Mouse (Mus musculus): Measurements from ENCODE around the gene Tdgf1.

DNA sequence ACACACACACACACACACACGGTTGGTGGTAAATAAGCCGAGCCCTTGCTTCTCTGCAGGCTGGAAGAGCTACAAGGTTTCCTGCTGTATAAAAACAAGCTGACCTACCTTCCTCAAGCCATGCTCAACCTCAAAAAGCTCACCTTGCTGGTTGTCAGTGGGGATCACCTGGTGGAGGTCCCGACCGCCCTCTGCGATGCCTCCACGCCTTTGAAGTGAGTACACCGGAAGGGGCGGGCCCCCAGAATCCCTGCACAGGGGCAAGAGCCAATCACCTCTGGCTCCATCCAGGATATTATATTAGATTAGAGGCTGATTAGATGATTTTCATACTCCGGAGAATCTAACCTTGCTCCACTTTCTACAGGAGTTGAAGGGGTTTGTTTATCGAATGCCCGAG, 33.5 kb upstream of the Tdgf1 start:
- no peak for TF ChIP-seq POLR2A (IDR thresholded peaks at IDR 0.05; ENCODE audit: borderline replicate concordance, low read depth, low read length)
- TF ChIP-seq CTCF (IDR thresholded peaks at IDR 0.05; ENCODE audit: low read depth, low read length): no peak

Data from bone marrow macrophage, adult 2 months (primary cell).